Mouse (Mus musculus) adrenal gland, postnatal 10 days (tissue): ENCODE data around the gene Fbxw4. TPM values are rescaled to one million over a fixed set of nuclear protein-coding genes. Genes with fewer than 3 reads are reported as not detected.
A peak's percentile ranks its signal among the peaks of the same experiment; 100 is the strongest.

Experiments
- DNase-seq: peaks from one replicate; pipeline ENCODE4 v3.0.0; 2021; ENCODE audit warnings: mixed read lengths
- total RNA-seq, 2 experiments: library from RNA; stranded (reverse); gene quantifications; 2 replicates each; pipeline ENCODE4 v1.2.3; 2021

Fbxw4 gene
- total RNA-seq, 2 experiments from 2014 or later: 33.8 to 37.1 TPM

- DNase-seq: no peak
Observed at GRCm38 (mm10) chr19:45615415-45616213, 44.5 kb downstream of the Fbxw4 start.

- no peak for DNase-seq
Observed at GRCm38 (mm10) chr19:45614928-45615327, 45.2 kb downstream of the Fbxw4 start.

DNA sequence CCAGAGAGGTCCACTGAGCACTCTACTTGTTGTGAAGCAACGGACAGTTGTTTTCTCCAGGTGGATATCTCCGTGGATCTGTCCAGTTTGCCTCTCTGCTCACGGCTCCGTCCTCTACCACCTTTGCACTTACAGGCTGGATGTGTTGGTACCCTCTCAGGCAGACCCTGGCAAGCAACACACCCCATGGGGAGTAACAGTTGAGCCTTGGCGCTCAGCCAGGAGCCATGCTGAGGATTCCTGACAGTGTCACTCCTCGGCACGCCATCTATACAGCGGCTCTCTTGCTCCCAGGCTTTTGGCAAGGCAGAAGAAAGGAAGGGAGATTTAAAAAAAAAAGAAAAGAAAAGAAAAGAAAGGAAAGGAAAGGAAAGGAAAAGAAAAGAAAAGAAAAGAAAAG is 45.7 kb downstream of the Fbxw4 start:
- DNase-seq: no peak

- DNase-seq: no peak
Observed at GRCm38 (mm10) chr19:45610823-45611222, 49.3 kb downstream of the Fbxw4 start.

GRCm38 (mm10) chr19:45608648-45609339 is 51.3 kb downstream of the Fbxw4 start:
- DNase-seq: peak; percentile 26

DNA sequence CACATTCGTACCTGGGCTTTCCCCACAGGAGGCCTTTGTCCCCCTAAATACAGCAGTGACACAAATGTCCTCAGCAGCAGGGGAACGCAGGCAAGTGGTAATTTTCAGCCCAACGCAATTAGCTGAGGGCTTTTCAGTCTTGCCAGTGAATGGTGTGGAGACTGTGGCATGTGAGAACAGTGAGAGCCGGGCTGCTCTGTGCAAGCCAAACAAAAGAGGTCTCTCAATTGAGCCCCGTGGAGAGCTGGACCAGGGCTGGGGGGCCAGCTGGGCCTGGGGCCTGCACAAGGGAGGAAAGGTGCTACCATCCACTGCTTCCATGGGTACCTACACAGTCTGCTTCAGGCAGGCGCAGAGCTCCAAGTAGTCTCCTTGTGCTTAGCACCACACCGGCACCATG is 52.6 kb downstream of the Fbxw4 start:
- no peak for DNase-seq

GRCm38 (mm10) chr19:45606701-45607100 is 53.4 kb downstream of the Fbxw4 start:
- no peak for DNase-seq

DNA sequence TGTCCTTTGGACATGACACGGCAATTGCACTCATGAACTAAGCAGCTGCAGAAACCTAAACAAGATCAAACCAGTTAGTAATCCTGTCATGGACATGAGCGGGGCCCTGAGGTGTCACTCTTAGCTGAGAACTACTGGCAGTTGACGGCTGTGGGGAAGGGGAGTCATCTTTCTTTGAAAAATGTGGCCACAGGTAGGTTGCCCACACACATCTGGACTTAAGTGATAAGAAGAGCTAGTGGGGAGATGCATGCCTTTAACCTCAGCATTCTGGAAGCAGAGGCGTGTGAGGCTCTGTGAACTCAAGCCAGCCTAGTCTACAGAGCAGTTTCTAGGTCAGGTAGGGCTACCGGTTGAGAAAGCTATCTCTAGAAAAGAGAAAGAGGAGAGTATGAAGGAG is 57.5 kb downstream of the Fbxw4 start:
- DNase-seq: no peak

DNA sequence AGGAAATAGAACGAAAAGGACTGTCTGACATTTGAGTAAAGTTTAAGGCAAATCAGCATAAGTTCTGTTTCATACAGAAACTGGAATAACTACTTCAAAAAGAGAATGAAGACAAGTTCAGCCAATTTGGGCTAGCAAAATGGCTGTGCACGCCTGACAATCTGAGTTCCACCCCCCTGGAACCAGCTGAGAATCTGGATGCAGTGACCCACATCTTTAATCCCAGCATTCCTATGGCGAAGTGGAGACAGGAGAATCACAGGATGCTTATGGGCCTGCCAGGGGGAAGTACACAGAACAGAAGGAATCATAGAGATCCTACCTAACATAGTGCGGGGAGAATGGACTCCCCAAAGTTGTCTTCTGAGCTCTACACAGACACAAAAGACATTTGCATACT is 63.0 kb downstream of the Fbxw4 start:
- DNase-seq: no peak

DNA sequence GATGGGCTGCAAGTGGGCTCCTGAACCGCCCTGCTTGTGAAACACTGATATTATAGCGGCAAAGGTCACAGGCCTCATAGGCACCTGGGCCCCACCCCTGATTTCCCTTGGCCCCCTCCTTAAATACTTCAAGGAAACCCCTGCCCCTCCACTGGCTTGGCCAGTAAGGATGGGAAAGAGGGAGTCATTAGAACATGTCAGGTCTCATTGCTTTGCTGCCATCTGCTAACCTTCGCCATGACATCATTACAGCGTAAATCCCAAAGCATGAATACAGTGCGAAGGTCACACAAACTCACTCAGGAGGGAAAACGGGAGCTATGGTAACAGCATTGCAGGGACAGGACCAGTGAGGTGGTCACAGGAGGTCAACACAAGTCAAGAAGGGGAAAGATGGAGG is 63.7 kb downstream of the Fbxw4 start:
- no peak for DNase-seq

GRCm38 (mm10) chr19:45596019-45596418 is 64.1 kb downstream of the Fbxw4 start:
- no peak for DNase-seq

DNA sequence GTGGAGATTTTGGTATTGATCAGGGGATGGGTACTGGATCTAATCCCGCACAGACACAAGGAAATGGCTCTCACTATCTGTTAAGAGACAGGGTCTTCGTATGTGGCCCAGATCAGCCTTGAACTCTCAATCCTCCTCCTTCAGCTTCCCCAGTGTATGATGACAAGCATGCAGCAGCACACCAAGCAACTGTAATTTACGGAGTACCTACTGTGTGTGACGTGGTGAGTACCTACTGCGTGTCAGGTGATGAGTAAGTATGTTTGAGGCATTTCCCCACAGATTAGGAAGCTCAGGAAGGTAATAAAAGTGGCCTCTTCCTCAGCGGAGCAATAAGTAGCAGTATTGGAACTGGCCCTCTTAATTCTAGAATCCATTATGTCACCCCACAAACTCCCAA is 64.6 kb downstream of the Fbxw4 start:
- no peak for DNase-seq

DNA sequence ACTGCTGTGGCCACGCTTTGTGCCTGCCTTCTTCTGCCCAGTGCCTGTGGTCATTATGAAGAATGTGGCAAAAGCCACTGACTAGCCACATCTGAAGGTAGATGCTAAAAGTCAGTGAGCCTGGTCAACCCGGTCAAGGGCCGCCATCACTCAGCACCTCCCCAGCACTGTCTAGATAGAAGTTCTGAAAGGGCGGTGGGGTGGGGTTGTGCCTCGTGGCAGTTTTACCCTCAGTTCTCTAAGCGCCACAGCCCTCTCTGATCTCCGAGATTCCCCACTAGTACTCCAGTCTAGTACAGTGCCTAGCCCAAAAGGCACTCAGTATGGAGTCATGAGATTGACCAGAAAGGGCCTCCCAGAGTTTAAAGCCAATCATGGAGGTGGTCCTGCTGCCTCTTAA is 66.0 kb downstream of the Fbxw4 start:
- no peak for DNase-seq

GRCm38 (mm10) chr19:45592916-45593315 is 67.2 kb downstream of the Fbxw4 start:
- no peak for DNase-seq

GRCm38 (mm10) chr19:45591704-45592103 is 68.4 kb downstream of the Fbxw4 start:
- peak; percentile 70 for DNase-seq

DNA sequence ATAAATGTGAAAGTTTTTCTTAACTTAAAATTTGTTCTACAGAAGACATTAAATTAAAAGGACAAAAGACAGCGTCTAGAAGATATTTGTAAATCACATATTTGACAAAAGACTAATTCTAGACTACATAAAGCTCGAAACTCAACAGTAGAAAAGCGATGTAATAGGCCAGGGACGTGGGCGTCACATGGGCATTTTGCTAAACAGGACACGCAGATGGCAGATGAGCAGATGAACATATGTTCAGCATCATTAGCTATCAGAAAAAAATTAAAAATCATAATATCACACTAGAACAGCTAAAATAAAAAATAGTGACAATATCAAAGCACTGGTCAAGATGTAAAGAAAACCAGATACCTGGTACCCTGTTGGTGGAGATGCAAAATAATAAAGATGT is 70.4 kb downstream of the Fbxw4 start:
- DNase-seq: no peak

DNA sequence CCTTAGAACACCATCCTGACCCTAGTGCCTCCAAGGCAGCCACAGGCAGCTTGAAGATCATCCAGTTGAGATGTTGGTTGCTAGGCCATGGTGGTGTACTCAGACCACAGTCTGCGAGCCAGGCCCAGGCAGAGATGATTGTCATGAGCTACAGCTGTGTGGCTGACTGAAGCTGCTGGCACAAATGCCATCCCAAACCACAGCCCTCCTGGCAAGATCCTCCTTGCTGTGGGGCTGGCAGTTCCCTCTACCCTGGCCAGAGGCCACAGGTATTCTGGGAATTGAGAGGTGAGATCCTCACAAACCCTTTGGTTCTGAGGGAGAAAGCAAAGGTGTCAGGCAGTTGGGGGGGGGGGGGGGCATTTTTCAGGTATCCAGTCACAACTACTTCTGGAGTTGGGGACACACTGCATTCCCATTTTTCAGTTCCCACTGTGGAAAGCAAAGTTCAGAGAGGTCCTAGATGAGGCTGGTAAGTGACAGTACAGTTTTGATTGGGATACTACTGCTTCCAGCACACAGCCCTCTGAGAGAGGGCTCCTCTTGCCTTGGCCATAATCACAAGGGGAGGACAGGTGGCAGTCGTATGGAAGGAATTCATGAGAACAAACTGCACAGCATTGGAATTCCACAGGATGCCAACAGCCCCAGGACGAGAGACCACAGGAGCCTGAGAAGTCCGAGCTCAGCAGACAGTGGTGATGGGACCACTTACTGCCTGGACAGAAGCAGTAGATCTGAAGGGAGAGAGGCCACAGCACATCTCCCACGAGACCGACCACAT is 72.4 kb downstream of the Fbxw4 start:
- DNase-seq: no peak

GRCm38 (mm10) chr19:45586850-45587249 is 73.3 kb downstream of the Fbxw4 start:
- no peak for DNase-seq

- no peak for DNase-seq
Observed at GRCm38 (mm10) chr19:45584856-45585620, 75.1 kb downstream of the Fbxw4 start.

DNA sequence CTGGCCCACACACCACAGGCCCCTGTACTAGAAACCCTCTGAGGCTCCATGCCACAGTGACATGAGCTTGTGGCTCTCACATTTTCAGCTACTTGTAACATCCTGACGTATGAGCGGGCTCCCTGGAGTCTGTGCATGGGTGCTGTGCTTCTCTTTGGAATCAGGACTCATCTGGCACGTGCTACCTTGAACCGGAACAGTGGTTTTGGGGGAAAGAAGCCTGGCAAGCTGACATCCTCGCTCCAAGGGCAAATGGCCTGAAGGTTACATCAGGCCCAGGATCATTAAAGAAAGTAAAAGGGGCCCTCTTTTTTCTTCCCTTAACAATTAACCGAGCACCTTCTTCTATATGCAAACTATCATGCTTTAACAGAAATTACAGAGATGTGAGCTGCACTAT is 77.0 kb downstream of the Fbxw4 start:
- no peak for DNase-seq

DNA sequence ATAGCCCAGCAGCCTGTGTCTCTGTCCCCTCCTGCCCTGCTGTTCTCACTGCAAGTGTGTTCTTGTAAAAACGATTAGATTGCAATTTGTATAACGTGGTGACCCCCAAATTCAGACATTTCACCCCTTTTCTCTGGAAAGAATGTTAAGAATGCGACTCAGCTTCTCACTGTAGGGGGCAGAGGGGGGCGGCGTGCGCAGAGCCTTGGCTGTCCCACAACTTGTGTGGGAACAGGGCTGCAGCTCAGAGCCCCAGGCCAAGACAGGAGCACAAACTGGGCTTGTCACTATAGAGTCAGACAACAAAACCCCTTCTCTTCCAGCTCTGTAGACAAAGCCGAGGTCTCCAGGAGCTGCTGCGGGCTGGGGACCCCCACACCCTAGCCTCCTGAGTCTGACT is 78.0 kb downstream of the Fbxw4 start:
- DNase-seq: no peak

DNA sequence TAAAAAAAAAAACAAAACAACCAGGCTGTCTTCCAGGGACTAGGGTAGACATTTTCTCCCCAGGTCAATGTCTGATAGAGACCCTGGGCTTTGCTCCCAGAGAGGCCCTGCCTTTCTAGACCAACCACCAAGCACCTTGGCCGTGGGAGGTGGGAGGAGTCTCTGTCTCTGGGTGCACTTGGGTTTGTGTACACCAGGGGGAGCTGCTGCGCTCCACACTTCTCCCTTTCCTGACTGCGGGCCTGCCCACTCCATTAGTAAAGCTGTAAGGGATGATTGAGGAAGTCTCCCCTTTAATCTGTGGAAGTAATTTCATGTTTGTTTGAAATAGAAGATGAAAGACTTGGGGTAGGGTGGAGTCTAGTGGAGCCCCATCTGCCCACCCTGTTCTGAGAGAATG is 78.9 kb downstream of the Fbxw4 start:
- peak; percentile 70 for DNase-seq
